Mouse (Mus musculus) neural tube, embryonic 15.5 days (tissue): ENCODE measurements around the gene Nsun7. TPM values are rescaled to one million over a fixed set of nuclear protein-coding genes. Genes with fewer than 3 reads are reported as not detected.

Experiments used
- ATAC-seq: fragments of 200-750 bp; cut with Nextera tagmentation; 2 replicates; pipeline ENCODE4 v1.8.0; 2017; ENCODE audit warnings: mild to moderate bottlenecking, moderate TSS enrichment, moderate library complexity; ENCODE audit not compliant: low FRiP score
- H3K27ac ChIP-seq: fragments of 300-500 bp; sonication (generic); replicated peaks from 2 replicates; pipeline ENCODE4 v1.5.1; 2015; ENCODE audit warnings: mild to moderate bottlenecking, inconsistent platforms
- H3K27me3 ChIP-seq: fragments of 300-500 bp; sonication (generic); replicated peaks from 2 replicates; pipeline ENCODE4 v1.6.1; 2015; ENCODE audit warnings: inconsistent platforms
- H3K36me3 ChIP-seq: fragments of 300-500 bp; sonication (generic); 2 replicates; pipeline ENCODE4 v1.6.1; 2015; ENCODE audit warnings: inconsistent platforms
- H3K4me1 ChIP-seq: fragments of 300-500 bp; sonication (generic); 2 replicates; pipeline ENCODE4 v1.6.1; 2015; ENCODE audit warnings: inconsistent platforms
- H3K4me2 ChIP-seq: fragments of 300-500 bp; sonication (generic); 2 replicates; pipeline ENCODE4 v1.6.1; 2015; ENCODE audit warnings: inconsistent platforms, mild to moderate bottlenecking, moderate library complexity
- H3K4me3 ChIP-seq: fragments of 300-500 bp; sonication (generic); replicated peaks from 2 replicates; pipeline ENCODE4 v1.5.1; 2015; ENCODE audit warnings: mild to moderate bottlenecking, inconsistent platforms
- H3K9ac ChIP-seq: fragments of 300-500 bp; sonication (generic); replicated peaks from 2 replicates; pipeline ENCODE4 v1.6.1; 2015; ENCODE audit warnings: mild to moderate bottlenecking, inconsistent platforms
- H3K9me3 ChIP-seq: fragments of 300-500 bp; sonication (generic); replicated peaks from 2 replicates; pipeline ENCODE4 v1.6.1; 2016; ENCODE audit warnings: inconsistent platforms
- WGBS: fragments of 180-500 bp; shearing (Covaris S2); methylation state at CpG from one replicate; pipeline ENCODE4 v1.1.7; 2015; ENCODE audit warnings: mixed read lengths; 5-methylcytosine and 5-hydroxymethylcytosine counted together
- polyA plus RNA-seq: library from polyadenylated mRNA; unstranded; fragments of >200 nt; fragmentation: Nextera tagmentation; extraction: Ambion mirVana; gene quantifications from 2 replicates; pipeline ENCODE4 v1.2.1, GENCODE M21; 2015

Gene Nsun7
- polyA plus RNA-seq, 1 experiment from 2014 or later, result 2.5 TPM

- H3K4me1 ChIP-seq, result no peaks in the 10 kb centered on the region
- no peaks in the 10 kb centered on the region for H3K27me3 ChIP-seq
- no peak for ATAC-seq
- H3K27ac ChIP-seq, result no peak overlapping the region
- no peaks in the 10 kb centered on the region for H3K9me3 ChIP-seq
- no peak overlapping the region for H3K4me3 ChIP-seq
- H3K4me2 ChIP-seq, result no peak overlapping the region
- H3K36me3 ChIP-seq, result no peaks in the 10 kb centered on the region
- 79% methylated on average over 6 of the region's 6 CpGs for WGBS
- no peak overlapping the region for H3K9ac ChIP-seq
Observed at GRCm38 (mm10) chr5:66280742-66281141, 21.0 kb downstream of the Nsun7 start.

GRCm38 (mm10) chr5:66294106-66294625 is 34.5 kb downstream of the Nsun7 start:
- Histone ChIP-seq H3K4me2 (no peak overlapping the region), H3K27me3 (no peaks in the 10 kb centered on the region), H3K4me3 (no peak overlapping the region), H3K27ac (no peak overlapping the region), H3K36me3 (no peaks in the 10 kb centered on the region), H3K4me1 (no peaks in the 10 kb centered on the region), H3K9me3 (no peaks in the 10 kb centered on the region), H3K9ac (no peak overlapping the region)
- no peak for ATAC-seq
- WGBS, result 93% methylated on average over 11 of the region's 11 CpGs

DNA sequence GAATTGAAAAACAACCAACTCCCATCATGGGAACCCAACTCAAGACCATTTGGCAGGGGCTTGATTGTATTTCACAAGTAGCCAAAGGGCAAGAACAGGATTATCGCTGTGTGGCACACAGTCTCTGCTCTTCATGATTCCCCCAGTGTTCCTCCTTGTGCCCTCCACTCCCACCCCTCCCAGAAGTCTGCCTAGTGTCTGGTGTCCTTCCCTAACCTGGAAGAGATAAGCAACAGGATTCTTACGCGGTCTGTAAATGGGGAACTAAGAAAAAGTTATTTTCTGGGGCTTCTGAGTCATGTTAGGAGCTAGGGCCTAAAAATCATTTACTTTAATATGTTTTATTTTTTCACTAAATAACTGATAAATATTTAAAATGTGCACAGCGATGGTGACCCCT is 35.3 kb downstream of the Nsun7 start:
- WGBS, result 90% methylated on average over 4 of the region's 4 CpGs
- H3K9me3 ChIP-seq, result no peaks in the 10 kb centered on the region
- no peaks in the 10 kb centered on the region for H3K36me3 ChIP-seq
- no peak overlapping the region for H3K27ac ChIP-seq
- no peak for ATAC-seq
- no peaks in the 10 kb centered on the region for H3K27me3 ChIP-seq
- H3K4me3 ChIP-seq, result no peak overlapping the region
- no peak overlapping the region for H3K9ac ChIP-seq
- H3K4me2 ChIP-seq, result no peak overlapping the region
- H3K4me1 ChIP-seq, result no peaks in the 10 kb centered on the region

GRCm38 (mm10) chr5:66296116-66296515 is 36.4 kb downstream of the Nsun7 start:
- H3K4me1 ChIP-seq, result no peaks in the 10 kb centered on the region
- ATAC-seq, result no peak
- no peak overlapping the region for H3K9ac ChIP-seq
- no peaks in the 10 kb centered on the region for H3K27me3 ChIP-seq
- no peak overlapping the region for H3K4me3 ChIP-seq
- no peak overlapping the region for H3K27ac ChIP-seq
- no peaks in the 10 kb centered on the region for H3K9me3 ChIP-seq
- H3K36me3 ChIP-seq, result 0 out of 2 replicates have a peak, but pooled peaks cover 3% of the 10 kb centered on the region
- 97% methylated on average over 5 of the region's 5 CpGs for WGBS
- H3K4me2 ChIP-seq, result no peak overlapping the region

DNA sequence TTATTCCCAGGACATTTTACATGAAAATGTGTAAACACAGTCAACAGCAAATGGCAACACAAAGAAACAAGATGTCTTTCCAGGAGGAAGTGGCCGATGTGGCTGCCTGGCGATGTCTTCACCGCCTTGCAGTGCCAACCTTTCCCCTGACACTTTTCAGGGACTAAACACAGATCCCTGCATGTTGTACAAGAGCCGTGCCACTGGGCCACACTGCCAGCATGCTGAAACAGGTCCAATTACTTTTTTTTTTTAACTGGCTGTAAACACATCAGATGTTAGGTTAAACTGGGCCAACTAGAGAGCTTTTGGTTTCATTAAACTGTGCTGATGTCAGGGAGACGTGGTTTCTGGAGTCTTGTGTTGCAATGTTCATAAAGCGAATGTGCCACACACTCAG is 39.2 kb downstream of the Nsun7 start:
- H3K9me3 ChIP-seq, result no peaks in the 10 kb centered on the region
- H3K9ac ChIP-seq, result no peak overlapping the region
- no peak overlapping the region for H3K4me2 ChIP-seq
- H3K4me1 ChIP-seq, result peaks cover 1% of the 10 kb centered on the region
- H3K36me3 ChIP-seq, result peaks cover 13% of the 10 kb centered on the region
- H3K27me3 ChIP-seq, result no peaks in the 10 kb centered on the region
- ATAC-seq, result no peak
- H3K27ac ChIP-seq, result no peak overlapping the region
- no peak overlapping the region for H3K4me3 ChIP-seq
- WGBS, result 87% methylated on average over 6 of the region's 6 CpGs

GRCm38 (mm10) chr5:66300576-66300975 is 40.9 kb downstream of the Nsun7 start:
- no peak overlapping the region for H3K27ac ChIP-seq
- ATAC-seq, result no peak
- peaks cover 13% of the 10 kb centered on the region for H3K36me3 ChIP-seq
- H3K4me3 ChIP-seq, result no peak overlapping the region
- no peaks in the 10 kb centered on the region for H3K9me3 ChIP-seq
- WGBS, result 91% methylated on average over 13 of the region's 13 CpGs
- H3K27me3 ChIP-seq, result no peaks in the 10 kb centered on the region
- no peak overlapping the region for H3K4me2 ChIP-seq
- peaks cover 15% of the 10 kb centered on the region for H3K4me1 ChIP-seq
- no peak overlapping the region for H3K9ac ChIP-seq

DNA sequence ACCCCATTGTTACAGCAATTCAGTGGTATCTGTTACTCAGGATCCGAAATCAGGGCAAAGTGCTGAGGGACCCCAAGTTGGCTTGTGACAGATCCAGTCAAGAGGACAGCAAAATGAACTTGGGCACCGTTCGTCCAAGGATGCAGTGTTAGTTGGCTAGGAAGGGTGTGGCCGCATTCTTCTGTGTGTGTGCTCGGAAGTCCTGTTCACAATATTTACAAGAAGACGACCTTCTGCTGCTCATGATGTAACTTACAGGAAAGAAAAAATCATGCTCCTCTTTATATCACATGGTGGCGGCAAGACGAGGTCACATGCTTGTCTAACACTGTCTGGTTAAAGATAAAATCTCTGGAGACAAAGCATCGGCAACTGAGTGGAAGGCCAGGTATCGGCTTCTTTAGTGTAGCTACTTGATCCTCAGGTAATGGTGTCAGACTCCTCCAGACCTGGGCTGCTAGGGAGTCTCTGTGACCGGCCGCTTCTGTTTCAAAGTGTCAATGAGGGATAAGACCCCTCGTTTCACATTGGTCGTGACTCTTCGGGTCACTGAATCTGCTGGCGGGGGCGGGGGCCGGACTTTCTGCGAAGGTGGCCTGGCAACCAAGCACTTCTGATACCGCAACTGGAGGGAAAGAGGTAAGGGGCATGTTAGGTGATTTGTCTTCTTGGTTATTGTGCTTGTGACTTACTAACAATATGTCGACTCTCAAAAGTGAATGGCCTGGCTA is 42.6 kb downstream of the Nsun7 start:
- H3K9me3 ChIP-seq, result no peaks in the 10 kb centered on the region
- no peak for ATAC-seq
- peaks cover 21% of the 10 kb centered on the region for H3K4me1 ChIP-seq
- no peak overlapping the region for H3K4me3 ChIP-seq
- no peak overlapping the region for H3K27ac ChIP-seq
- H3K36me3 ChIP-seq, result peaks cover 25% of the 10 kb centered on the region
- no peak overlapping the region for H3K4me2 ChIP-seq
- no peak overlapping the region for H3K9ac ChIP-seq
- no peaks in the 10 kb centered on the region for H3K27me3 ChIP-seq
- 91% methylated on average over 21 of the region's 21 CpGs for WGBS

DNA sequence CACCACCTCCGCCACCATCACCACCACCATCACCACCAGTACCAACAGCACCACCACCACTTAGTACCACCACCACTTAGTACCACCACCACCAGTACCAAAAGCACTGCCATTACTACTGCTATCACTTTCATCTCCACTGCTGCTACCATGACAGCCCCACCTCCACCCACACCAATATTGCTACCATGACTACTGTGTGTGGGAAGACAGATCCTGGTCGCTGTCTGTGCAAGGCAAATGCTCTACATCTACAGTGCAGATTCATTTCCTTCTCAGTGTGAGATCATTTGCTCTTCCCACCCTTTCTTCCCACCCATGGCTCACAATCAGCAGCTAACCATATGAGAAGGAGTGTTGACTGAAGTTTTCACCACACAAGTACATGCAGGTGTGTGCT is 43.2 kb downstream of the Nsun7 start:
- Histone ChIP-seq H3K9ac (no peak overlapping the region), H3K9me3 (no peaks in the 10 kb centered on the region), H3K27ac (no peak overlapping the region), H3K4me1 (peaks cover 21% of the 10 kb centered on the region), H3K4me3 (no peak overlapping the region), H3K4me2 (no peak overlapping the region), H3K36me3 (peaks cover 31% of the 10 kb centered on the region), H3K27me3 (no peaks in the 10 kb centered on the region)
- 88% methylated on average over 2 of the region's 2 CpGs for WGBS
- no peak for ATAC-seq

GRCm38 (mm10) chr5:66304300-66305067 is 44.8 kb downstream of the Nsun7 start:
- H3K27me3 ChIP-seq, result no peaks in the 10 kb centered on the region
- no peak overlapping the region for H3K4me2 ChIP-seq
- WGBS, result 54% methylated on average over 11 of the region's 11 CpGs
- no peak overlapping the region for H3K9ac ChIP-seq
- H3K36me3 ChIP-seq, result peaks cover 46% of the 10 kb centered on the region
- H3K4me3 ChIP-seq, result no peak overlapping the region
- no peak for ATAC-seq
- H3K27ac ChIP-seq, result peak overlapping the region; percentile 67
- no peaks in the 10 kb centered on the region for H3K9me3 ChIP-seq
- H3K4me1 ChIP-seq, result peaks cover 21% of the 10 kb centered on the region

DNA sequence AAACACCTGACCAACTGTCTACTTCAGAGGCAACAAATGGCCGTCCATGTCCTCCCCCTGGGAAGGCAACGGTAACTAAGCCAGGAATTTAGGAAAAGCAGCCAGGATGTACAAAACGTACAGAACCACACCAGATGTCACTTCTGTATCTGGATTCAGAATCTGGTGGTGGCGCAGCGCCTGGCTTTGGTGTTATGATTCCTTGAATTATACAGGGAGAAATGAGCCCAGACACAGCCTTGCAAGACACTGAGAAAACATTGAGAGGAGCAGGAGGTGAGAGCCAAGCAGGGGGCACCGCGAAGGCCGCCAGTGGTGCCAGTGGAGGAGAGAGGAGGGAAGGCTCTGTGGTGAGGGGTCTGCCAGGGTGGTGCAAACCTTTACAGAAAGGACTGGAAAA is 45.8 kb downstream of the Nsun7 start:
- ATAC-seq, result no peak
- H3K27ac ChIP-seq, result peak overlapping the region; percentile 67; the same call in 1 of the 2 replicates
- WGBS, result 66% methylated on average over 8 of the region's 8 CpGs

DNA sequence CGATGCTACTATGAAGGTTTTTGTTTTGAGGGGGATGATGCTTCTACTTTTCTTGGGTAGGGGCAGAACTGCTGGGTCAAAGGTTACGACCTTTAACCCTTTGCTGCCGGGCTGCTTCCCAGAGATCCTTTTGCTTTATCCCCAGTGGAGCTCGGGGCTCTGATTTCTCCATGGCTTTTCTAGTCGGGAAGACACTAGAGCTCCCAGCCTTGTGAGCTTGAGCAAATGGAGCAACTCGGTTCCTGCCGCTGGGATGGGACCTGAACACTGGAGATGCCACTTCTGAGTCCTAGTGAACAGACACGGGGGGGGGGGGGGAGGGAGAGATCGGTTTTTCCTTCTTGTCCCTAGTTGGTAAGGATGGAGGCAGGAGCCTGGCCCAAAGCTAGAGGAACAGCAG is 50.6 kb downstream of the Nsun7 start:
- no peak overlapping the region for H3K9ac ChIP-seq
- H3K27ac ChIP-seq, result no peak overlapping the region
- ATAC-seq, result no peak
- no peak overlapping the region for H3K4me3 ChIP-seq
- no peaks in the 10 kb centered on the region for H3K27me3 ChIP-seq
- H3K4me1 ChIP-seq, result peaks cover 7% of the 10 kb centered on the region; the same call in 1 of the 2 replicates
- no peaks in the 10 kb centered on the region for H3K9me3 ChIP-seq
- no peak overlapping the region for H3K4me2 ChIP-seq
- peaks cover 52% of the 10 kb centered on the region for H3K36me3 ChIP-seq
- WGBS, result 73% methylated on average over 9 of the region's 9 CpGs

More for the DNA sequence above, 45.8 kb downstream of the Nsun7 start:
- Histone ChIP-seq H3K4me3 (no peak overlapping the region), H3K9ac (no peak overlapping the region), H3K27me3 (no peaks in the 10 kb centered on the region), H3K36me3 (peaks cover 51% of the 10 kb centered on the region), H3K9me3 (no peaks in the 10 kb centered on the region), H3K4me2 (no peak overlapping the region), H3K4me1 (peaks cover 21% of the 10 kb centered on the region)

DNA sequence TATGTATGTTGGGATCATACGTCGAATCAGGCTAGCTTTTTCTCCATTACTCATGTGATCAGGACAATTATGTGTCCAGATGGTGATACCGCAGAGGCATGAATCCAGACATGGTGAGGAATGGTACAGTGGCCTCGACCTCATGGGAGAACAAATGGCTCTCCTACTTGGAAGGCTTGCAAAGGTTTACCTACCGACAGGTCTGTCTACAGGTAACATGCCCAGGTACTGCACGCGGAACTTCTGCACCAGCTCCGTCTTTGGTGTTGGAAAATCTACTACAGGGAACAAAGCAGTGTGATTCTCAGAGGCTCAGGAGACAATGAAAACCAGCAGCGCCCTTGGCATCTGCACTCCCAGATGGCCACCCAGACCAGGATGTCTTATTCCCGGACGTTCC is 51.1 kb downstream of the Nsun7 start:
- no peak overlapping the region for H3K27ac ChIP-seq
- ATAC-seq, result no peak
- no peak overlapping the region for H3K9ac ChIP-seq
- 88% methylated on average over 11 of the region's 11 CpGs for WGBS
- no peak overlapping the region for H3K4me2 ChIP-seq
- H3K27me3 ChIP-seq, result no peaks in the 10 kb centered on the region
- no peaks in the 10 kb centered on the region for H3K9me3 ChIP-seq
- peaks cover 52% of the 10 kb centered on the region for H3K36me3 ChIP-seq
- H3K4me3 ChIP-seq, result no peak overlapping the region
- 0 out of 2 replicates have a peak, but pooled peaks cover 4% of the 10 kb centered on the region for H3K4me1 ChIP-seq
